Mouse (Mus musculus) common myeloid progenitor, adult 5-6 weeks (primary cell): ENCODE measurements around the gene Dmrtb1. TPM values are rescaled to one million over a fixed set of nuclear protein-coding genes. Genes with fewer than 3 reads are reported as not detected.

ENCODE experiments used
- ATAC-seq: replicated peaks from 2 replicates; pipeline ENCODE4 v1.8.0; 2016; ENCODE audit warnings: low read depth, mild to moderate bottlenecking, moderate TSS enrichment, inconsistent platforms; ENCODE audit not compliant: poor library complexity, severe bottlenecking
- total RNA-seq: library from RNA; stranded (forward); fragments of 200-1000, 187-1606 nt; gene quantifications from 2 replicates; pipeline ENCODE4 v1.2.3, GENCODE M21; 2017

The Dmrtb1 gene
- total RNA-seq, 1 experiment from 2014 or later, result not detected

DNA sequence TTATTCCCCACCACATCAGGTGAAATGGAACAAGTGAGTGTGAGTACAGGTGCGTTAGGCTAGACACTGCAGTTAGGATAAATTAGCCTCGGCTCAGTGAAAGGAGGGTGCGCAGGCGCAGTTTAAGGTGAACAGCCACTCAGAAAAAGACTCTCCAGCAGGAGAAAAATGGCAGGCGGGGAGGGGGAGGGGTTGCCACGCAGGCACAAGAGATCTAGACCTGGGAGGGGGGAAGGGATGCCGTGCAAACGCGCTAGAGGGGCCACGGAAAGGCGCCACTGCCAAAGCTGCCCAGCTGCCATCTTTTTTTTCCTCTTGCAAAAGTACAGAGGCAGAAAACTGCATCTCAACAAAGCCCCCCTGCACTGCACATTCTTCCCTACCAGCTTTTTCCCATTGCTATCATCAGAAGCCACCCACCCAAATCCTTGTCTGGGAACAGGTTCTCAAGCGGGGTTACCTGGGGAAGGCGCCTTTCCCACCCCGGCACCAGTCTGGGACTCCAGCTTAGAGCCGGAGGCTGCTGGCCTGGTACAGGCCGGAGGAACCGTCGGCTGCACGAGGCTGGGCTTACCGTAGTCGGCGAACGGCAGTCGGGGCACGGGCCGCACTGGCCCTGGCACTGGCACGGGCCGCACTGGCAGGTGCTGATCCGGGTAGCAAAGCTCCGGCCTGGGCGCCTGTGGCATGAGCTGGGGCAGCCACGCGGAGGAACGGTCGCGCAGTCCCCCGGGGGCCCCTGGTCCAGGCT, 849 bp downstream of the Dmrtb1 start:
- ATAC-seq, result no peak

DNA sequence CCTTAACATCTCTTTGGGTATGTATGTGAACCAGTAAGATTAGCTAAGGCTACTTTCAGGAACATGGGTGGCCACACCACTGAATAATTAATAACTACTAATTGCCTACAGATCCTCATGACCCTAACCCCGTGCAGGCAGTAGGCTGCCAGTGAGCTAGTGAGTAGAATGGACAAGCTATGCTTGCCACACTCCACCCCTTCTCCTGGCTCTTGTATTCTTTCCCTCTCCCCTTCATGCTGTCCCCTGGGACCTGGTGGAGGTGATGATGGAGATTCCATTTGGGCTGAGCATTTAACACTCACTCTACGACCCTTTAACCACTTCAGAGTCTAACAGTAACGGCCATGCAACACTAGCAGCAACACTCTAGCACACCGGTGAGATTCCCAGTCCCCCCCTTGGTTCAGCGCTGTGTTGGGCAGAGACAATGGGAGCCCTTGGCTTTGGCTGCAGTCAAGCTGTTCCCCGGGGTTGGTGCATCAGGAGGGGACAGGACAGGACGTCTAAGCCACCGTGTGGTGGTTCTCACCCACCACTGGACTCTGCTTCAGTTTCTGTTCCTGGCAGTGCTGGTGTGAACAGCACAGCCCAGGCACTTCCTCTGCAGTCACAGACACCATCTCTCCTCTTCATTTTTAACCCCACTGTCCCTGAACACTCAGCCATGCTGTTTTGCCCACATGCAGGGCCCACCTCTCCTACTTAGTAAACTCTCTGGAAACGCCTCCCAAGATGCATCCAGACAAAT, 2.8 kb downstream of the Dmrtb1 start:
- ATAC-seq, result peak; percentile 73

DNA sequence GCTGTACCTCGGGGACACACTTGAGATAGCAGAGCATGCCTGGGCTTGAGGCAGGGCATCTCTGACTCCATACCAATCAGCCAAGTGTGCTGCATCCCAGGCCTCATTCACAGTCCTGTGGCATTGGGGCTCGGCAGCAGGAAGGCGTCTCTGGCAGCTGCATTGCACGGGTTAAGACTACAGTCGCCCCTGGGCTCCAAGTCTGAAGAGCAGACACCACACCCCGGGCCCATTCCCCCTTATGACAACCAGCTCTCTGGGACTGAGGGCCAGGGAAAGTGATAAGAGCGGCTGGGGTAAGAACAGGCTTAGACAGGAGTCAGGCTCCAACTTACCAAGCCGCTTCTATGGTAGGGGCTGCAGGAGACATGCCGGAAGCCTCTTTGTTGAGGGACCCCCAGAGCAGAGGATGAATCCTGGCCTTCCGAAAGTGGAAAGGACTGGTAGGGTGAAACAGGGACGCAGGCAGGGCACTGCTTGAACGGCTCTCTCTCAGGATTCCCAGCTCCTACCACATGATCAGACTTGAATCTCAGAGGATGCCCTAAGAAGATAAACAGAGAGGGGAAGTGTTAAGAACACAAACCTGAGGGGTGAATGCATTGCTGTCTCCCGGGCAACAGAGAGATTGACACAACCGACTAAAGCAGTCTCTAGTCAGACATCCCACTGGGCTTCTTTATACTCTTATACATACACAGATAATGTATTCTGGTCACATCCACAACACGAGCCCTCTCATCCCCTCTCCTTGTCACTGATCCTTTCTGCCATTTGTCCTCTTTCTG, 3.5 kb downstream of the Dmrtb1 start:
- no peak for ATAC-seq

DNA sequence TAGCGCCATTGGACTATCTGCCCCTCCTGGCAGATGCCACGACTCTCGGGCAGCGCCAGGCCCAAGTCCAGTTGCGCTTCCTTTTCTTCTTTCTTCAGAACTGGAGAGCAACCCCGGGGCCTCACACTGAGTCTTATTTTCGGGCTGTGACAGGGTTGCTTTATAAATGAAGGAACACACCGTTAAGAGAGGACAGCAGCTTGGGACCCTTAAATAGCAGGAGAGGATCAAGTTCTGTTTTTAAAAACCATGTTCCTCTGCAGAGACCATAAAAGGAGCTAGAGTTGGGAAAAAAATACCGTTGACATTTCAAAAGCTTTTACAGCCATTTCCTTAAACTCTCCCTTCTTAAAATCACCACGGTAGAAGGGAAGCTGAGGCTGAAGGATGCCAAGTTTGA, 8.4 kb downstream of the Dmrtb1 start:
- 0 out of 2 replicates have a peak, but pooled peaks have one; percentile 12 for ATAC-seq

DNA sequence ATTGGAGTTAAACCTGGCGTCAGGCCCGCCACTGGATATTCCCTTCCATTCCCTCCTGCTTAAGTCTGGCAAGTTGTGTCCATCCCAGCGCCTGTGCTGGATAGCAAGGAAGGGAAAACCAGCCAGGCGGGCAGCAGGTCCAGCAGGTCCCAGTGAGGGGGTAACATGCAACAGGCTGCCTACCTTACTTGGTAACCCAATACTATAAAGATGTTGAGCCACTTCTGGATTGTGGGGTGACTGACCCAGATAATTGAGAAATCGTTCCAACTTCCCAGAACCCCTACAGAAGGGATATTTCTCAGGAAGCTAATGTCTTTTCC, 9.7 kb downstream of the Dmrtb1 start:
- no peak for ATAC-seq

DNA sequence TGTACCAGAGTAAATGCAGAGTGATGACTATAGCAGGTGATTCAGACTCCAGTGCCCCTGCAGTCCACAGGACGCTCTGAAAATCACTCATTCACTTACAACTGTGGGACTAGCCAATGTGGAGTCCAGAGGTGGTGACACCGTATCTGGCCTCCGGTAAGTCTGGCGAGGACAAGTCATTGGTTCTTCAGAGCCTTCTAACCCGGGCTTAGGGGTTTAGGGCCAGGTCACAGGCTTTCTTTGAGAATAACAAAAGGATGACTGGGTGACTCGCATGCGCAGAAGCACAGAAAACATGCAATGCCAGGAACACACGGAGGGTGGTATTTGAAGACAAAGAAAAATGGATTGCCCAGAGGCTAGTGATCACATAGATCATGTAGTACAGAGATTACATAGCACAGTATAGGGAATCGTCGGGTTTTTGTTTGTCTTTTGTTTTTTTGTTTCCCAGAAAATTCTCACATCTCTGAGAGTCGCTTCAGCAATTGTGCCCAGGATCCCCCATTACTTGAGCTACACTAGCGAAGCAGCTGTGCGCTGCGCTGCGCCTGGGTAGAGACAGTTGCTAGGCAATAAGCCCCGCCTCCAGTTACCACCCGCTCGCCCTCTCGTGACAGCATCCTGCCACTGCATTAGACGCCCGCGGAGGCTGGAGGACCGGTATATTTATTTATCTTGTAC, 10.2 kb downstream of the Dmrtb1 start:
- ATAC-seq, result peak; percentile 99

DNA sequence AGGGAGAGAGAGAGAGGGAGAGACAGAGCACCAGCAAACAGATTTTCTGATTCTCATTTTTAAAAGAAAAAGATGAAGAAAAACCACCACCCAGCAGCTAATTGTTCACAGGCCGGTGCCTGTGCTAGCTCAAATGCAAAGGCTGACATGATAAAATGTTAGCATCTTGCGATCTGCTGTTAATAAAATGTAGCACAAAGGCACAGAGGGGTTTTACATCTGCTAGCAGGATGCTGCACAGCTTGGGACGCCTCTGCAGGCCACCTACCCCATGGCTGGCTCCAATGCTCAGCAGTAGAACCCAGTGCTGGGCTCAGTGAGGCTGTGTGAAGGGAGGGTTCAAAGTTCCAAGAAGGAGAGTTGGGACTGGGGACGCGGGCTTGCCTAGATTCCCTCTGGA, 13.3 kb downstream of the Dmrtb1 start:
- ATAC-seq, result no peak

DNA sequence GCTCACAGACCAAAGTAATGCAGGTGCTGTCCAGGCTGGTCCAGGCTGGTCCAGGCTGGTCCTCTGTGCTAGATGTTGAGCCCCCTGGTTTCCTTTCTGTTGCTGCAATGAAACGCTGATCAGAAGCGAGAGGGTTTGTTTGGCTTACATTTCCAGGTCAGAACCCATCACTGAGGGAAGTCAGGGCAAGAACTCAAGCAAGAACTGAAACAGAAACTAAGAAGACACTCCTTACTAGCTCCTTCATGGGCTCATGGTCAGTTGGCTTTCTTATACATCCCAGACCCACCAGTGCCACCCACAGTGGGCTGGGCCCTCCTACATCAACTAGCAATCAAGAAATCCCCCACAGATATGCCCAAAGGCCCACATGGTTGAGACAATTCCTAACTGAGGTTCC, 15.5 kb downstream of the Dmrtb1 start:
- no peak for ATAC-seq

DNA sequence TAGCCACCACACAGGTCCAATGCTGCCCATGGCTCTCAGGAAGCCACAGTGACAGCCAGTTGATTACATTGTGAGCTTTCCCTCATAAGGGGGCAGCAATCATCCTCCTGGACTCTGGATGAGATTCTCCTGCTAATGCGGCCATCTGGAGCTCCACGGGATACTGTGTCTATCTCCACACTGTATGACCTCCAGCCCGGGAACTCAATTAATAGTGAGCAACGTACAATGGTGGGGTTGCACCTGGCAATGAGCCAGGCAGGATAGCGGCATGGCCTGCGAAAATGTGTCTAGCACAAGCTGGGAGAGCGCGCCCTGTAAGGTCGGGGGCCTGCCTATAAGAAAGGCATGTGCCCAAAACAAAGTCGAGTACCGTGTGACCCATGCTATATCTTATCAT, 23.4 kb downstream of the Dmrtb1 start:
- ATAC-seq, result no peak

DNA sequence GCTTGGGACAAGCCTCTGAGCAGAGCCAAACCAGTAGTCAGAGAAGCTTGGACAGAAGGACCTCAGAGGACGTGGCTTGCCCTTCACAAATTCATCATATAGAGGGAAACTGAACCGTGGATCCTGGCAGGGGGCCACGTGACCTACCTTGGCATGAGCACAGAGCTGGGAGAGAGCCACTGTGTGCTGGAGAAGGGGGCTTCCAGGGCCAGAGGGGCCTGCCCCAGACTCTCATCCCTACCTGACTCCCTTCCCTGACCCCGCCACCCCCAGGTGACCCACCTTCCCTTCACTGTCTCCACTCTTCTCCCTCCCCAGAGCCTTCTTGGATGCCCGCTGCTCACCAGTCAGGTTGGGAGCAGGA, 30.8 kb downstream of the Dmrtb1 start:
- ATAC-seq, result no peak

DNA sequence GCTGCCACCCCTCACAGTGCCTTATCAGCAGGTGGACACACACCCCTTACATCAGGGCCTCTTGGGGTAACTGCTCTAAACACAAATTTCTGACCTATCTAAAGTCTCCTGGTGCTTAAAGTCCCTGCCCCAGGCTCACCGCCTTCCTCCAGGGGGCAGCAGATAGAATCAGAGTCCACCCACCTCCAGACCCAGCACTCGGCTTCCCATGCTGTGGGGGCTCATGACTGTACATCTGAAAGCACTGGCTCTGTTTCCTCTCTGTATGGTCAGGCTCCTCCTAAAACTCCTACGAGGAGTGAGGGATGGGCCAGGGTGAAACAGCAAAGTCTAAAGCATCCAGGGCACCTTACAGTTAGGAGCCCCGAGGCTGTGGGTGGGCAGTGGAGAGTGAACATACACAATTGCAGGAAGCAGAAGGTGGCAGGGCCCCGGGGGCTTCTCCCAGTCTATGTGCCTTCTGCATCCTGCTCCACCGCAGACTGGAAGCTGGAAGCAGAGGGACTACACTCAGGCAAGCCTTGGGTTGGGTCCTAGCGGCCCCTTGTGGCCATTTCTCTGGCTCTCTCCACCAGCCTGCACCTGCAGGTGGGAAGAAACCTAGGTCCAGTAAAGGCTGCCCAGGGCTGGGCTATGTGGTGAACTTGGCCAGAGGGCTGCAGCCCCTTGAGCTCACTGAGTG, 31.3 kb downstream of the Dmrtb1 start:
- ATAC-seq, result peak; percentile 87

DNA sequence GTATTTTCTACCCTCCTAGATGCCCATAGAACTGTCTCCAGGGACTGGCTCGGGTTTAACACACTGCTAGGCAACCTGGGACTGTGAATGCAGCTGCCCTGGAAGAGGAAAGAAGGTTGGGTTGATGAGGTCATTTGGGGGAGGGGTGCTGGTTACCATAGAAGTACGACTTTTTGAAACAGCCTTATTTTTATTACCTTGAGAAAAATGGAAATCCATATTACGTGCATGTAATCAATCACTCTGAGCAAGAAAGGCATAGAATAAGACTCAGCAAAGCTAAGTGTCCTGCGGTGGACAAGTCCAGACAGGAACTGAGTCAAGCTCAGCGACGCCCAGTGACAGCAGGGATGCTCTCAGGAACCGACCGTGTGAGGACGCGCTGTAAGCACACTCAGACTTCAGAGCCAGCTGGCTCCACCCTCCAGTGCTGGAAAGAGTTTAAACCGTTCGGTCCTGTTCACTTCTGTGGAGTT, 33.0 kb downstream of the Dmrtb1 start:
- ATAC-seq, result no peak

DNA sequence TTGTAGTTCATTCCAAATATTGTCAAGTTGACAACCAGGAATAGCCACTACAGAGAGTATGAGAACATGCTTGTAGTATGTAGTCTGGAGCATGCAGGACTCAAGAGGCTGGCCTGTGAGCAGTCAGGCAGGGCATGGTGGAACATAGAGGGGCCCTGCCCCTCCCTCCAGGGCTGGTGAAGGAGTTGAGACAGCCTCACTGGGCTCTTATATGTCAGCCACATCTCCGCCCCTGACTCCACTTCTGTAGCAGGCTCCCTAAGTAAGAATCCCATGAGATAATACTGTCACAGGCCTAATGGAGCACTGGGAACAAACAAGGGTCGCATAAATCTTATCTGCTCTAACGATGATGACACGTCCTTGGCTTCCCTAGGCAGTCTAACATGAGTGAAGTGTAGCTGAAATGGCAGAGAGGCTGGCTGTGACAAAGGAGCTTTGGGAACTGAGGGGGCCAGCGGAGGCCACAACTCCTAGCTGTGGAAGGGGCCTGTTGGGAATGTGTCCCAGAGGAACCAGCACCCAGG, 35.0 kb downstream of the Dmrtb1 start:
- ATAC-seq, result no peak

DNA sequence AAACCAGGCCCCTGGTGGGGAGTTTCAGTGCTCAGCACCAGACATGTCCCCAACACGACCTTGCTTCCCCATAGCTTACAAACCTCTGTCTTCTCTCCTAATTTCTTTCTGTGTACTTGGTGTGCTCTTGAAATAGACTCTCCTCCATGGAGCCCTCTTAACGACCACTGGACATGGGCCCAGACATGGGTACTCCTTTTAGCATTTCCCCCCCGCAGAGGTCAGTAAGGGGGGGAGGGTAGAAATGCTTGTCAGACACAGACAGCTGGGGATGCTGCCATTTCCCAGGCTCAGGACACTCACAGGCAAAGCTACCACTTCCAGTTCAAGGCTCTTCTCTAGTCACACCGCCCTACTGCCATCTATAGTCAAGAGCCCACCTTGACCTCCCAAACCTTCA, 42.4 kb downstream of the Dmrtb1 start:
- ATAC-seq, result no peak

DNA sequence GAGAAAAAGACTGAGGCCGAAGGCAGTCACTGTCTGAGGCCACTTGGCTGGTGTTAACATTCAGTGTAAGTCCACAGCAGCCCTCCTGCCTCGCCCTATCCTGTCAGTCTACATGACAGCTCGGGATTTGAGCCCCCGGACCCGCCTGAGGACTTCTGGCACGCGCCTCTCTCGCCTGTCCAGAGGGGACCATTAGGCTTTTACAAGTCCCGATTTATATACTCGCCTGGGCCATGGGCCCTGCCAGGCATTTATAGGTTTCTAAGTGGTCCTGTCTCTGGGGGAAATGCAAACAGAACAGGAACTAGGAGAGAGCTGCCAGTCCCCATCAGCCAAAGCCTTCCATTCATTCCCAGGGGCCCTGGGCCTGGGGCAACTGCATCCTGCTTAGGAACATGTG, 45.7 kb downstream of the Dmrtb1 start:
- no peak for ATAC-seq

DNA sequence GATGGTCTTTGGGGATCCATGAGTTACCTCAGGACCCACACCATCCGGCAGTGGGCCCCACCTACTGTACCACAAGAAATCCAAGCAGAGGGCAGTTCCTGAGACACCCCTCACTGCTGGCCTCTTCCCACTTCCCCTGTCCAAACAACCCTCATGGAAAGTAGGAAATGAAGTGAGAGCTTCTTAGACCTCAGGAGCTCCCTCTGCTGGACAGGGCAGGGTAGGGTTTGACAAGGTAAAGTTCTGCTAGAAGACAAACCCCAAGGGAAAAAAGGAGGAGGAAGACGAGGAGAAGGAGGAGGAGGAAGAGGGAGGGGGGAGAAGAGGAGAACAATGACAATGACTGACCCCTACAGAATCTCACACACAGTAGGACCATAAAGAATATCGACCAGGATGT, 46.4 kb downstream of the Dmrtb1 start:
- ATAC-seq, result peak; percentile 72

DNA sequence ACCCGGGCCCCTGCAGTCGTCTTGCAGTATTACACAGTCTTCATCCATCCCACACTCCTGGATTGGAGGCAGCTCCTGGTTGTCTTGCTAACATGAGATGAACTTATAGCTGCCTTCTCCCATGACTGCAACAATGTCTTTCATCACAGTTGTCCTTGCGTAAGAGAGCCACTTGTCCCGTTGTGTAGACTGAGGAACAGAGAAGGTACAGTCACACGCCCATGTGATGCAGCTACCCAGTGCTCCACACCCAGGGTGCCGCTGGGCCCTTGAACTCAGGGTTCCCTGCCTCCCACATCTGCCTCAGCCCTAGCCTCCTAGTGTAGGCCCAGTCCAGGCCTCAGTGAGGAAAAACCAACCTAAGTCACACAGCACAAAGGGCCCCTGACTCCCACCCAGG, 47.9 kb downstream of the Dmrtb1 start:
- no peak for ATAC-seq

DNA sequence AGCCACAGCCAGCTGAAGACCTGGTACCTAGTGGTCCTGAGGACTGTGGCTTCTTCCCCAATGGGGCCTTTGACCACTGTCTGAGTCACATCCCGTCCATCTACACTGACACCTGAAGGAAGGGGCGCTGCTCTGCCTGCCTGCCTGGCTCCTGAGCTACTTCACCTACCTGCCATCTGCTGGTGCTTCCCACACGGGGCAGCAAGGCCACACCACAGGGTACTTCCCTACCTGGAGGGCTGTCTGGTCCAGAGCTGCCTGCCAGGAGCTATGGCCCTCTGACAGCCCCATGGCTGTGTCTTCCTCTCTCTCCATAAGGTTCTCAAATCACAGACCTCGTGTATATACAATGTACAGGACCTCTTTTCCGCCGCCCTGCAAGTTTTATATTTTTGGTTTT, 49.4 kb downstream of the Dmrtb1 start:
- no peak for ATAC-seq

DNA sequence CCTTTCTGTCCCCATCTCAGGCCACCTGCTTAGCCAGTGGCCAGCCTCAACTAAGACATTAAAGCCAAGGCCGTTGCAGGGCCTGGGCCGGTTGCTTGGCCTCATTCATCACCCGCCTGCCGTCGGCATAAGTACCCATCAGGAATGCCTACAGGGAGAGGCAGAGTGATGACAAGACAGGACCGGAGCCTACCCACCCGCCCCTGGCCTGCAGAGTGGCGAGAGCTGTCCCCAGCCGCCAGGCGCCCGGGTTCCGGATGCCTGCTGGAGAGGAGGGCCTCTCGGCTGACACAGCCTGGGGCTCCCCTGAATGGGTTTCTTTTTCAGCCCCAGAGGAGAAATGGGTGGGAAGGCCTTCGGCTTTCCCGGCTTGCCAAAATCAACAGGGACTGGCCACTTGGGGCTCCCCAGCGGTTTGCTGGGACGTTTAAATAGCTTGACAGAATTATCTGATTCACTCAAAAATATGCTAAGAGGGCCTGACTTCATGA, 55.1 kb downstream of the Dmrtb1 start:
- no peak for ATAC-seq

DNA sequence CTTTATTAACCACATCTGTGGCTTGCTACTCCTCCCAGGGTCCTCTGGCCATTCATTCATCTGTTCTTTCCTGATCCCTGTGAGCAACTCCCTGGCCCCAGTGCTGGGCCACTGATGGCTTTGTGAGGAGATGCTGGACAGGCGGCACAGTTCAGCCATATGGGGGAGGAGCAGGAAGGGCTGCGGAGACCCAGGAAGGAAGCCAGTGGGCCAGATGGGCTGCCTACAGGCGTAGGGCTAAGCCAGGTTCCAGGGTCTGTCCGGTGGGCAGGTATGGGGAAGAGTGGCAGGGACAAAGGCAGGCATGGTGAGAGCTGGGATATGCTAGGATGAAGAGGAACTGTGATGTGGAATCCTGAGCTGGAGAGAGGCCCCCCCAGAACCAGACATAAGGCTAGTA, 55.8 kb downstream of the Dmrtb1 start:
- ATAC-seq, result no peak
